Mouse (Mus musculus) CH12.LX (cell line): ENCODE results near the gene Zfp507. TPM values are rescaled to one million over a fixed set of nuclear protein-coding genes. Genes with fewer than 3 reads are reported as not detected.

Experiments
- DNase-seq: peaks from one replicate; pipeline ENCODE4 v3.0.0-alpha.2; 2013; ENCODE audit errors: extremely low read depth
- H3K27ac ChIP-seq: 2 replicates; pipeline ENCODE4 v1.5.1; 2012; ENCODE audit warnings: low read depth, mild to moderate bottlenecking, control low read depth, moderate library complexity; ENCODE audit not compliant: insufficient read depth
- H3K27me3 ChIP-seq: replicated peaks from 2 replicates; pipeline ENCODE3; 2012; ENCODE audit warnings: inconsistent platforms
- H3K36me3 ChIP-seq, 2 experiments: replicated peaks in 1 of 2; 2 replicates each; pipeline versions ENCODE3 to v1.6.1; 2012; ENCODE audit warnings: inconsistent platforms in 1 of 2, low read length in 1 of 2, mild to moderate bottlenecking in 1 of 2, mixed read lengths in 1 of 2, moderate library complexity in 1 of 2; ENCODE audit not compliant: control insufficient read depth in 1 of 2, insufficient read depth in 1 of 2
- H3K4me1 ChIP-seq, 2 experiments: 2 replicates each; pipeline ENCODE4 v1.6.1; 2012; ENCODE audit warnings: inconsistent platforms in 1 of 2, moderate library complexity in 1 of 2; ENCODE audit not compliant: insufficient read depth in 2 of 2, control insufficient read depth in 1 of 2
- H3K4me2 ChIP-seq: 2 replicates; pipeline ENCODE4 v1.6.1; 2012; ENCODE audit warnings: low read depth, mild to moderate bottlenecking, control low read depth; ENCODE audit not compliant: poor library complexity, insufficient read depth, severe bottlenecking
- H3K4me3 ChIP-seq, 3 experiments: fragments of 150-350 bp in 1 of 3; sonication (generic) in 1 of 3; replicated peaks in 1 of 3; 2 replicates each; pipeline versions ENCODE3 to v1.5.1; 2011 to 2012; ENCODE audit warnings: low read depth in 2 of 3, low read length in 2 of 3, mild to moderate bottlenecking in 2 of 3, moderate library complexity in 2 of 3, control low read depth in 1 of 3, improper control_type of control experiment in 1 of 3, inconsistent platforms in 1 of 3, mixed read lengths in 1 of 3; ENCODE audit not compliant: poor library complexity in 1 of 3
- H3K79me2 ChIP-seq: replicated peaks from 2 replicates; pipeline ENCODE4 v1.6.1; 2012; ENCODE audit warnings: mild to moderate bottlenecking, moderate library complexity; ENCODE audit not compliant: control insufficient read depth, poor library complexity, insufficient read depth, severe bottlenecking; ENCODE audit errors: extremely low read depth
- H3K9ac ChIP-seq: 2 replicates; pipeline ENCODE4 v1.6.1; 2012; ENCODE audit warnings: low read depth, mild to moderate bottlenecking, control low read depth, moderate library complexity; ENCODE audit not compliant: insufficient read depth
- H3K9me3 ChIP-seq: replicated peaks from 2 replicates; pipeline ENCODE3; 2012; ENCODE audit warnings: low read length, inconsistent platforms, mixed read lengths
- BHLHE40 ChIP-seq: IDR thresholded peaks from 2 replicates; pipeline ENCODE4 v1.6.1; 2011; ENCODE audit warnings: mild to moderate bottlenecking, low read depth, low read length, improper control_type of control experiment
- CHD1 ChIP-seq: IDR thresholded peaks from 2 replicates; pipeline ENCODE4 v1.6.1; 2012; ENCODE audit warnings: low read depth, low read length, improper control_type of control experiment, inconsistent platforms
- CHD2 ChIP-seq: IDR thresholded peaks from 2 replicates; pipeline ENCODE4 v1.6.1; 2011; ENCODE audit warnings: low read length, improper control_type of control experiment
- CTCF ChIP-seq, 2 experiments: IDR thresholded peaks in 1 of 2; conservative IDR thresholded peaks in 1 of 2; 2 replicates each; pipeline ENCODE4 v1.5.1; 2011 to 2012; ENCODE audit warnings: low read depth in 2 of 2, low read length in 2 of 2, improper control_type of control experiment in 1 of 2, inconsistent platforms in 1 of 2, mild to moderate bottlenecking in 1 of 2, moderate library complexity in 1 of 2
- EP300 ChIP-seq: IDR thresholded peaks from 2 replicates; pipeline ENCODE4 v1.6.1; 2011; ENCODE audit warnings: low read length, improper control_type of control experiment
- ETS1 ChIP-seq: conservative IDR thresholded peaks from 2 replicates; pipeline ENCODE4 v1.6.1; 2012; ENCODE audit warnings: low read depth, mild to moderate bottlenecking, inconsistent platforms, low read length, improper control_type of control experiment, moderate library complexity
- GABPA ChIP-seq: IDR thresholded peaks from 2 replicates; pipeline ENCODE4 v1.6.1; 2012; ENCODE audit warnings: low read depth, low read length, improper control_type of control experiment, inconsistent platforms; ENCODE audit not compliant: insufficient replicate concordance
- HCFC1 ChIP-seq: IDR thresholded peaks from 2 replicates; pipeline ENCODE4 v1.6.1; 2012; ENCODE audit warnings: low read depth, mild to moderate bottlenecking, inconsistent platforms, low read length, improper control_type of control experiment
- IRF4 ChIP-seq: IDR thresholded peaks from 2 replicates; pipeline ENCODE4 v1.6.1; 2014; ENCODE audit warnings: low read depth, mild to moderate bottlenecking, inconsistent platforms, low read length, improper control_type of control experiment
- JUND ChIP-seq: conservative IDR thresholded peaks from 2 replicates; pipeline ENCODE4 v1.6.1; 2011; ENCODE audit warnings: low read depth, low read length, improper control_type of control experiment
- KAT2A ChIP-seq: IDR thresholded peaks from 2 replicates; pipeline ENCODE4 v1.6.1; 2012; ENCODE audit warnings: low read length, improper control_type of control experiment, inconsistent platforms; ENCODE audit not compliant: insufficient replicate concordance
- MAFK ChIP-seq: IDR thresholded peaks from 2 replicates; pipeline ENCODE4 v1.6.1; 2011; ENCODE audit warnings: low read length, improper control_type of control experiment; ENCODE audit not compliant: insufficient replicate concordance
- MAX ChIP-seq: IDR thresholded peaks from 2 replicates; pipeline ENCODE4 v1.6.1; 2011; ENCODE audit warnings: low read length, improper control_type of control experiment
- MXI1 ChIP-seq: IDR thresholded peaks from 2 replicates; pipeline ENCODE4 v1.6.1; 2011; ENCODE audit warnings: mild to moderate bottlenecking, low read depth, low read length, improper control_type of control experiment
- MYC ChIP-seq: IDR thresholded peaks from 2 replicates; pipeline ENCODE4 v1.6.1; 2011; ENCODE audit warnings: low read depth, mild to moderate bottlenecking, improper control_type of control experiment, low read length
- PAX5 ChIP-seq: IDR thresholded peaks from 2 replicates; pipeline ENCODE4 v1.6.1; 2012; ENCODE audit warnings: low read length, inconsistent platforms, mixed read lengths
- POLR2A ChIP-seq: IDR thresholded peaks from 2 replicates; pipeline ENCODE4 v1.6.1; 2011; ENCODE audit warnings: low read depth, mild to moderate bottlenecking, improper control_type of control experiment, low read length
- SMC3 ChIP-seq: IDR thresholded peaks from 2 replicates; pipeline ENCODE4 v1.6.1; 2011; ENCODE audit warnings: low read depth, low read length, improper control_type of control experiment
- TCF12 ChIP-seq: IDR thresholded peaks from 2 replicates; pipeline ENCODE4 v1.6.1; 2014; ENCODE audit warnings: low read depth, mild to moderate bottlenecking, inconsistent platforms, low read length, improper control_type of control experiment
- UBTF ChIP-seq: IDR thresholded peaks from 2 replicates; pipeline ENCODE4 v1.6.1; 2012; ENCODE audit warnings: low read depth, mild to moderate bottlenecking, inconsistent platforms, low read length, improper control_type of control experiment, moderate library complexity
- USF1 ChIP-seq: IDR thresholded peaks from 2 replicates; pipeline ENCODE4 v1.6.1; 2014; ENCODE audit warnings: low read depth, mild to moderate bottlenecking, inconsistent platforms, low read length, improper control_type of control experiment
- USF2 ChIP-seq: conservative IDR thresholded peaks from 2 replicates; pipeline ENCODE4 v1.6.1; 2011; ENCODE audit warnings: low read depth, low read length, improper control_type of control experiment
- ZKSCAN1 ChIP-seq: IDR thresholded peaks from 2 replicates; pipeline ENCODE4 v1.6.1; 2012; ENCODE audit warnings: low read depth, inconsistent platforms, low read length, improper control_type of control experiment, borderline replicate concordance
- dilution Hi-C: fragments of 300-500 bp; cut with MboI; formaldehyde crosslinking; loops from 2 replicates; pipeline ENCODE4 v1.14.3; 2020; ENCODE audit warnings: low sequenced_read_pairs; ENCODE audit not compliant: extremely low pct_unique_long_range_greater_than_20kb, extremely low pct_ligation_motif_present
- in situ Hi-C: fragments of 300-500 bp; cut with MboI; formaldehyde crosslinking; loops from 3 replicates; pipeline ENCODE4 v1.14.3; 2019; ENCODE audit warnings: low sequenced_read_pairs, low pct_ligation_motif_present, low pct_unique_long_range_greater_than_20kb, mixed read lengths
- polyA plus RNA-seq: library from polyadenylated mRNA; unstranded; fragments of >175 nt; gene quantifications from 2 replicates; pipeline ENCODE4 v1.2.1, GENCODE M21; 2012; ENCODE audit warnings: low read depth; ENCODE audit not compliant: insufficient read length
- total RNA-seq, 2 experiments: library from RNA; depleted of rRNA; stranded (reverse); fragments of 300-350 nt in 1 of 2; fragments of >200 nt in 1 of 2; gene quantifications; 2 replicates each; pipeline ENCODE4 v1.2.3; 2012 to 2014

Zfp507 gene
- total and polyA plus RNA-seq, 3 experiments = 10.4 to 19.8 (median 19.5) TPM

GRCm38 (mm10) chr7:35850426-35850825 lies 47.6 kb upstream of the Zfp507 start:
- in situ Hi-C loops = loop anchor here (25.0 kb wide), 1 partner anchor 1512 kb away; no protein-coding TSS in a partner anchor
- H3K27me3 ChIP-seq = peaks cover 1% of the 10 kb centered on the region
- dilution Hi-C loops = no loop called here

GRCm38 (mm10) chr7:35848526-35848925 lies 45.7 kb upstream of the Zfp507 start:
- Histone ChIP-seq H3K4me2 (no peak overlapping the region), H3K9me3 (no peaks in the 10 kb centered on the region), H3K4me3 (no peak overlapping the region), H3K79me2 (no peaks in the 10 kb centered on the region), H3K9ac (no peak overlapping the region), H3K4me1 (no peaks in the 10 kb centered on the region), H3K27ac (no peak overlapping the region), H3K36me3 (no peaks in the 10 kb centered on the region), H3K27me3 (peaks cover 4% of the 10 kb centered on the region)
- dilution Hi-C loops = no loop called here
- no peak for TF ChIP-seq POLR2A
- TF ChIP-seq JUND = no peak
- TF ChIP-seq KAT2A = no peak
- TF ChIP-seq MAX = no peak
- no peak for TF ChIP-seq TCF12
- TF ChIP-seq UBTF = no peak
- TF ChIP-seq SMC3 = no peak
- TF ChIP-seq MXI1 = no peak
- DNase-seq = no peak
- in situ Hi-C loops = no loop called here

More at GRCm38 (mm10) chr7:35850426-35850825, 47.6 kb upstream of the Zfp507 start:
- H3K36me3 ChIP-seq = no peaks in the 10 kb centered on the region
- no peak overlapping the region for H3K4me2 ChIP-seq
- no peak for DNase-seq
- no peaks in the 10 kb centered on the region for H3K4me1 ChIP-seq
- H3K27ac ChIP-seq = no peak overlapping the region
- no peak overlapping the region for H3K9ac ChIP-seq
- H3K4me3 ChIP-seq = no peak overlapping the region
- peaks cover 6% of the 10 kb centered on the region for H3K9me3 ChIP-seq
- TF ChIP-seq HCFC1 = no peak
- no peak for TF ChIP-seq CTCF (conservative IDR thresholded peaks at IDR 0.05 in 1 of 2, IDR thresholded peaks at IDR 0.05 in 1 of 2; ENCODE audit: low read depth in 2 of 2, low read length in 2 of 2)
- no peak for TF ChIP-seq USF1
- no peak for TF ChIP-seq MYC
- no peak for TF ChIP-seq PAX5
- TF ChIP-seq SMC3 = no peak
- no peak for TF ChIP-seq CHD1
- no peak for TF ChIP-seq BHLHE40
- no peak for TF ChIP-seq MAFK
- no peak for TF ChIP-seq ETS1
- TF ChIP-seq ZKSCAN1 = no peak
- no peak for TF ChIP-seq IRF4
- no peak for TF ChIP-seq GABPA
- no peak for TF ChIP-seq POLR2A
- TF ChIP-seq USF2 = no peak
- no peak for TF ChIP-seq CHD2
- no peak for TF ChIP-seq EP300
- H3K79me2 ChIP-seq = no peaks in the 10 kb centered on the region
